Mouse (Mus musculus) intestine, embryonic 16.5 days (tissue): ENCODE measurements around the gene Dnal1. TPM values are rescaled to one million over a fixed set of nuclear protein-coding genes. Genes with fewer than 3 reads are reported as not detected.

Experiments
- ATAC-seq: fragments of 200-750 bp; cut with Nextera tagmentation; 2 replicates; pipeline ENCODE4 v1.8.0; 2017; ENCODE audit warnings: moderate TSS enrichment, moderate library complexity
- H3K27ac ChIP-seq: fragments of 300-500 bp; sonication (generic); 2 replicates; pipeline ENCODE4 v1.5.1; 2014; ENCODE audit warnings: mild to moderate bottlenecking, low read length
- H3K27me3 ChIP-seq: fragments of 300-500 bp; sonication (generic); replicated peaks from 2 replicates; pipeline ENCODE4 v1.6.1; 2014; ENCODE audit warnings: low read length, control low read depth, mixed read lengths; ENCODE audit not compliant: control insufficient read depth, insufficient read depth
- H3K36me3 ChIP-seq: fragments of 300-500 bp; sonication (generic); 2 replicates; pipeline ENCODE4 v1.6.1; 2014; ENCODE audit warnings: low read length, control low read depth; ENCODE audit not compliant: control insufficient read depth, insufficient read depth
- H3K4me1 ChIP-seq: fragments of 300-500 bp; sonication (generic); 2 replicates; pipeline ENCODE4 v1.6.1; 2014; ENCODE audit warnings: low read length, control low read depth, mixed read lengths; ENCODE audit not compliant: control insufficient read depth, insufficient read depth
- H3K4me2 ChIP-seq: fragments of 300-500 bp; sonication (generic); 2 replicates; pipeline ENCODE4 v1.6.1; 2014; ENCODE audit warnings: low read depth, low read length, control low read depth
- H3K4me3 ChIP-seq: fragments of 300-500 bp; sonication (generic); 2 replicates; pipeline ENCODE4 v1.5.1; 2014; ENCODE audit warnings: mild to moderate bottlenecking, low read length
- H3K9ac ChIP-seq: fragments of 300-500 bp; sonication (generic); 2 replicates; pipeline ENCODE4 v1.6.1; 2014; ENCODE audit warnings: low read depth, low read length
- H3K9me3 ChIP-seq: fragments of 300-500 bp; sonication (generic); 2 replicates; pipeline ENCODE4 v1.6.1; 2016; ENCODE audit warnings: low read length, control low read depth; ENCODE audit not compliant: control insufficient read depth
- WGBS: fragments of 180-500 bp; shearing (Covaris S2); extraction: QIAGEN DNeasy Blood & Tissue Kit; methylation state at CpG from one replicate; pipeline ENCODE4 v1.1.7; 2014; 5-methylcytosine and 5-hydroxymethylcytosine counted together
- polyA plus RNA-seq: library from polyadenylated mRNA; unstranded; fragments of >200 nt; fragmentation: Nextera tagmentation; extraction: Ambion mirVana; gene quantifications from 2 replicates; pipeline ENCODE4 v1.2.1, GENCODE M21; 2015

The Dnal1 gene
- polyA plus RNA-seq, 1 experiment from 2014 or later, result 3.4 TPM

DNA sequence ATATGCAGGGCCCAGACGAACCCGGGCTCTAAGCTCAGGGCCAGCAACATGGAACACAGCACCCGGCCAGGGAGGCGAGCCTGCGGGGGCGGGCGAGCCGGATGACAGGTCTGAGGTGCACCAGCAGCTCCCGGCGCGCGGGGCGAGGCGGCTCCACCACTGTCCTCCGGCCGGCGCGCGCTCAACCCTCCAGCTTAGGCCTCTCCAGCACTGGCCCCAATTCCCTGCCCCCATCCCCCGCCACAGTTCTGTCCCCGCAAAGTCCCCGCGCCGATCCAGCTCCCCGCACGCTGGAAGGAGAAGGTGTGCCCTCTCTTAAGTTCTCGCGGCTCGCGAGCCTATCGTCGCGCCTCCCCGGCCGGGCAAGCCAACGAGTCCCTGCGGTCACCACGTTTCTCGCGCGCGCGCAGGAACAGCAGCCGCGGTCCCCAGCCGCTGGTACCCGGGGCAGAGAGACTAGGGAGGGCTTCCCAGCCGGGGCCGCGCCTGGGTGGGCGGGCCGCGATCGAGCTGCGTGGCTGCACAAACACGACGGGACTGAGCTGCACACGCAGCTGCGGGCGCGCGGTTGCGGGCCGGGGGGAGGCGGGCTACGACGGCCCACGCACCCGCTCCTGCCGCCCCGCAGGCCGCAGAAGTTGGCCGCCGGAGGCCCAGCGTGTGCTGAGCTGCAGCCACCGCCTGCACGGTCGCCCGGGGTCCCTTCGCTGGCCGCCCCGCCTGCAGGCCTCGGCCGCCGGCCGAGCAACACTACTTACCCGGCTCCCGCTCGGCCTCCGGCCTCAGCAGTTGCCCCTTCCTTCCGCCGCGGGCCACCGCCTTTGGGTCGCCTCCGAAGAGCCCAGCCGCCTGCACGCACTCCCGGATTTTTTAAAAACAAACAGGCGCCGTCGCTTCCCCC, 78.8 kb downstream of the Dnal1 start:
- Histone ChIP-seq H3K9me3 (no peaks in the 10 kb centered on the region), H3K27ac (peak overlapping the region; percentile 99), H3K4me2 (peak overlapping the region; percentile 96), H3K9ac (peak overlapping the region; percentile 95), H3K4me1 (peaks cover 60% of the 10 kb centered on the region), H3K27me3 (no peaks in the 10 kb centered on the region), H3K36me3 (no peaks in the 10 kb centered on the region), H3K4me3 (peak overlapping the region; percentile 82)
- peak; percentile 23 for ATAC-seq
- under 1% methylated on average over 78 of the region's 102 CpGs for WGBS

DNA sequence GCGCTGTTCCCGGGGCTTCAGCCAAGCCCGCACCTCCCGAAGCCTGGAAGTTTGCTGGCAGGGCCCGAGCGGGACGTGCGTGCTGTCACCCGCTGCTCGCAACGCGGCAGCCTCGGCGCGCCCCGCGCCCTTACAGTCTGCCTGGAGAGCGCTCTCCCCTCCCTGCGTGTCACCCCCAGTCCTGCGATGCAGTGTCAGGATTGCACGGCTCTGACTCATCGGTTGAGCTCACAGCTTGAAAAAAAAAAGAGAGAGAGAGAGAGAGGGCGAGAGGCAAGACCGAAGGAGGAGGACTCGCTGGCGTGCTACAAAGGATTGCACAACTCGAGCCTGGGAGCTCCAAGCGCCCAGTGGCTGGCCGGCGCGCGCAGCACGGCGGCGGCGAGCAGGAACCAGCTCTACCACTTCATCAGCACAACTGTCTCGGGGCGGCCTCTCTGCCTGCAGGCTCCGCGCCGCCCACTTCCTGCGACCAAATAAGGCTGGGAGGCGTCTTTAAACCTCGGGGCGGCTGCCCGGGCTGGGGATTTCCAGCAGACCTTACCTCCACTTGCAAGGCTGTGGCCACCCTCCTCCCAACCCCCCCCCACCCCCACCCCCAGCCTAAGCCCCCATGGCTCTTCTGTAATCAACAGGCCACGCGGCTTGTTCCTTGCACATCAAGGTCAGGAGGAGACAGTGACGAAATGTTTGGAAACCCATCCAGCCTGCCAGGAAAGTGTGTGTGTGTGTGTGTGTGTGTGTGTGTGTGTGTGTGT, 79.7 kb downstream of the Dnal1 start:
- H3K27me3 ChIP-seq, result no peaks in the 10 kb centered on the region
- H3K9ac ChIP-seq, result peak overlapping the region; percentile 95
- no peaks in the 10 kb centered on the region for H3K9me3 ChIP-seq
- WGBS, result under 1% methylated on average over 49 of the region's 49 CpGs
- peak overlapping the region; percentile 82 for H3K4me3 ChIP-seq
- H3K4me1 ChIP-seq, result peaks cover 51% of the 10 kb centered on the region
- peak; percentile 92 for ATAC-seq
- H3K36me3 ChIP-seq, result no peaks in the 10 kb centered on the region
- H3K4me2 ChIP-seq, result peak overlapping the region; percentile 96
- peak overlapping the region; percentile 99 for H3K27ac ChIP-seq

DNA sequence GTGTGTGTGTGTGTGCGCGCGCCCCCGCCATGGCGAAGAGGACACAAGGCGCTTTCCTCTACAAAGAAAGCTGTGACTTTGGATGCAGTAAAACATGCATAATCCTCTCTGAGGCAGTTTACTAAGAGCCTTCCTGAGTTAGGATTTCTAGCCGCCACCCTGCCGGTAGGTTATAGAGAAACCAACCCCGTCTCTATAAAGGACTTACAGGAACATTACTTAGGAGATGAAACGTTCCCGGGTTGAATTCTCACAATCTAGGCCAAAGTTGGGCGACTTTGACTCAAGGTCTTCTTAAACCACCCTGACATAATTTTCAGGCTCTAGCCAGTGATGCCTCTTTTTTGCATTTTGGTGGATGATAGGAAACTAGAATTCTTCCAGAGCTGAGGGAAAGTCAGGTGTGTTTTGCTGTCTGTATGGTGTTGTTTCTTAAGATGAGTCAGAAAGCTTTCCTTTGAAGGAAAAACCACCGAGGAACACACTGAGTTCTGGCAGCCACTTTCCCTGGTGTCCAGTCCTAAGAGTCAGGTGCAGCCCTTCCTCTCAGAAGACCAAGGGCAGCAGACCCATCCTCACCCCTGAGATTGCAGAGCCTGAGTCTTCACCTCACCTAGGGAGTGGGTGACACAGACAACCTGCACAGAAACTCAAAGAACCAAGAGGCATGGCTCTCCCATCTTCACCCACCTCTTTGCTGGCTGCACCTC, 80.4 kb downstream of the Dnal1 start:
- Histone ChIP-seq H3K27ac (peak overlapping the region; percentile 99), H3K9ac (peak overlapping the region; percentile 56), H3K4me2 (peak overlapping the region; percentile 96), H3K4me1 (peaks cover 44% of the 10 kb centered on the region), H3K4me3 (peak overlapping the region; percentile 82), H3K27me3 (no peaks in the 10 kb centered on the region), H3K9me3 (no peaks in the 10 kb centered on the region), H3K36me3 (no peaks in the 10 kb centered on the region)
- ATAC-seq, result no peak
- 3% methylated on average over 13 of the region's 13 CpGs for WGBS

DNA sequence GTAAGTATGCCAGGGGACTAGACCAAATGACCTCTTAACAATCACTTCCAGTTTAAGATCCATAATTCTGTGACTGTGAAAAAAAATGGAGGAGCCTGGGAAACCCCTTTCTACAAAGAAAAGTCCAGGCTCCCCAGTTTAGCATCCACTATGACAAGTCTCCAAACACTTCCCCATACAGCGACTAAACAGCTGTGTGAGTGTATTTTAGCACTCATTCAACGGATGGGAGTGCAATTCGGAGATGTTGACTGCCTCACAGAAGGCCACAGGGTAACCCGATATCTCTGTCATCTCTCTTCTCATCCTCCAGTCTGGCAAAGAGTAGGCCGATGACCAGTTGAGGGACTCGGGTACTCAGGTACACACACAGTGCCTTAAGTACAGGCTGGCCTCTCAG, 81.0 kb downstream of the Dnal1 start:
- no peak for ATAC-seq
- H3K4me1 ChIP-seq, result peaks cover 38% of the 10 kb centered on the region
- H3K4me2 ChIP-seq, result no peak overlapping the region
- no peaks in the 10 kb centered on the region for H3K9me3 ChIP-seq
- H3K27me3 ChIP-seq, result no peaks in the 10 kb centered on the region
- H3K27ac ChIP-seq, result no peak overlapping the region
- H3K4me3 ChIP-seq, result no peak overlapping the region
- no peaks in the 10 kb centered on the region for H3K36me3 ChIP-seq
- H3K9ac ChIP-seq, result no peak overlapping the region
- 57% methylated on average over 6 of the region's 6 CpGs for WGBS

Other genes starting within 250 kb of the Dnal1 start
- 35.7 and 36.1 TPM in 2 replicates for gene Numb, start 192.4 kb upstream of the Dnal1 start, polyA plus RNA-seq
- 10.2 and 11.7 TPM in 2 replicates for gene Riox1, start 163.8 kb upstream of the Dnal1 start, polyA plus RNA-seq
- not detected in 2 replicates for gene Heatr4, start 129.5 kb upstream of the Dnal1 start, polyA plus RNA-seq
- 35.3 and 39.5 TPM in 2 replicates for gene Acot2, start 126.5 kb upstream of the Dnal1 start, polyA plus RNA-seq
- gene Acot1, start 104.9 kb upstream of the Dnal1 start, polyA plus RNA-seq, result 159 and 188 TPM in 2 replicates
- gene Acot4, start 76.0 kb upstream of the Dnal1 start, polyA plus RNA-seq, result 12.9 and 20.6 TPM in 2 replicates
- gene Gm49366, start 75.4 kb upstream of the Dnal1 start, polyA plus RNA-seq, result not detected in 2 replicates
- gene Acot3, start 62.2 kb upstream of the Dnal1 start, polyA plus RNA-seq, result 7.0 and 11.7 TPM in 2 replicates
- 0.21 and 0.28 TPM in 2 replicates for gene Acot5, start 45.0 kb upstream of the Dnal1 start, polyA plus RNA-seq
- gene Acot6, start 13.7 kb upstream of the Dnal1 start, polyA plus RNA-seq, result 2.5 and 3.2 TPM in 2 replicates
- gene Pnma1, start 34.1 kb downstream of the Dnal1 start, polyA plus RNA-seq, result 0.34 and 0.67 TPM in 2 replicates
- gene Elmsan1, start 104.5 kb downstream of the Dnal1 start, polyA plus RNA-seq, result 6.3 and 6.7 TPM in 2 replicates
- gene Ptgr2, start 170.9 kb downstream of the Dnal1 start, polyA plus RNA-seq, result 58.1 and 60.2 TPM in 2 replicates
- gene Zfp410, start 202.5 kb downstream of the Dnal1 start, polyA plus RNA-seq, result 54.8 and 61.5 TPM in 2 replicates
- gene Coq6, start 247.3 kb downstream of the Dnal1 start, polyA plus RNA-seq, result 51.2 and 53.8 TPM in 2 replicates
- 2.3 and 3.3 TPM in 2 replicates for gene Fam161b, start 247.5 kb downstream of the Dnal1 start, polyA plus RNA-seq